Mouse (Mus musculus): Measurements from ENCODE around the gene Hist1h2ag.
"Not testable (repeated sequence)": the region's sequence is repeated elsewhere in the genome, so short reads cannot be mapped to it uniquely, and the experiment has no call there.

The Hist1h2ag gene

DNA sequence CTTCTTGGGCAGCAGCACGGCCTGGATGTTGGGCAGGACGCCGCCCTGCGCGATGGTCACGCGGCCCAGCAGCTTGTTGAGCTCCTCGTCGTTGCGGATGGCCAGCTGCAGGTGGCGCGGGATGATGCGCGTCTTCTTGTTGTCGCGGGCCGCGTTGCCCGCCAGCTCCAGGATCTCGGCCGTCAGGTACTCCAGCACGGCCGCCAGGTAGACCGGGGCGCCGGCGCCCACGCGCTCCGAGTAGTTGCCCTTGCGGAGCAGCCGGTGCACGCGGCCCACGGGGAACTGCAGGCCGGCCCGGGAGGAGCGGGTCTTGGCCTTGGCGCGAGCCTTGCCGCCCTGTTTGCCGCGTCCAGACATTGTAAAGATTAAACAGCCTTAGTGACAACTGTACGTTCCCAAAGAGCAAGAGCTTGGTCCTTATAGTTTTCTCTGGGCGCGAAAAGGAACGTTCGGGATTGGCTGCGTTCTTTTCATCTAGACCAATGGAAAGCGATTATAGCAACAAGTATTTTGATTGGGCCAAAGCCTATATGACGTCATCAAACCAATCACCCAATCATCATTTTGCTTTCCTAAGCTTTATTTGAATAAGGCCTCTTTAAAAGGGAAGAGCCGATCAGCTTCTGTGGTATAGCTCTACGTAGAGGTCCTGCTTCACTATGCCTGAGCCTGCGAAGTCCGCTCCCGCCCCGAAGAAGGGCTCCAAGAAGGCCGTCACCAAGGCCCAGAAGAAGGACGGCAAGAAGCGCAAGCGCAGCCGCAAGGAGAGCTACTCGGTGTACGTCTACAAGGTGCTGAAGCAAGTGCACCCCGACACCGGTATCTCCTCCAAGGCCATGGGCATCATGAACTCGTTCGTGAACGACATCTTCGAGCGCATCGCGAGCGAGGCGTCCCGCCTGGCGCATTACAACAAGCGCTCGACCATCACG lies at the start of gene Hist1h2ag, which contains the start of gene Hist1h2bj:
Hist1h2ag (minus strand) TSS at position 377 of the 935 bp plus-strand sequence.
Hist1h2bj (plus strand) TSS at position 647 of the 935 bp plus-strand sequence.
- DNase-seq (ENCODE audit: low read depth, low spot score), result peak; percentile 96

DNA sequence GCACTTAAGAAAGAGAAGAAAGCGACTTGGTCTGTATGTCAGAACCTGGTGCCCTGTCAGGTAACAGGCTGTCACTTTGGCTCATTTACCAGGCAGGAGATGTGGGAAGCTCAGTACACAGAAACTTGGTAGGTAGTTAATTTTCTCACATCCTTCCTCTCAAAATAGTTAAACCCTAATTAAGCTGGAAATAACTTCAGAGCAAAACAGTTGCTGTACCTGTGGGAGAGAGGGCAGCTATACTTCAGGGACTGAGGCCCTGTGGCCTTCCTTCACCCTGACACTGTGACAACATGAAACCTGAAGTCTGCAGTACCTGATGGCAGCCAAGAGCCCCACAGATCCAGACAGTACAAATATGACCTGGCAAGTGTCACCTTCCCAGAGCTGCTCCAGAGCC lies 41.4 kb upstream of the Hist1h2ag start, which contains the start of gene Vmn1r188:
Vmn1r188 (plus strand) TSS at position 301 of the 400 bp plus-strand sequence.
- DNase-seq (ENCODE audit: low read depth, low spot score), result not testable (repeated sequence)

DNA sequence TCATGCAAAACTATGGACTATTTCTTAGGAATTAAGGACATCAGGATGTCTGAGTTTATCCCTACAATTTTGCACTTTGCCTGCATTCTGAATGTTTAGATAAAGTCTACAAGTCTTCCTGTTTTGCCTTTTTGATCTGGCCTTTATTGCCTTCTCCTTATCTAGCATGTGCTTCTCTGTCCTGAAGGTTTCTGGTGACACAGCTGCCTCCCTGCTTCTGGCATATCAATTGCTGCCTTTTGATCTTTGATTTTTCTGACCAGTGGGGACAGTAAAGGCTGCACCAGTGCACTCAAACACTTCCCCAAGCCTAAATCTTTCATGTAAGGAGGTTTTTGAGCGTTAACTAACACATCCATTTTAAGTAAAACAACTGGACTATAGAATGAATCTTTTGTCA lies 20.7 kb upstream of the Hist1h2ag start:
- DNase-seq (ENCODE audit: low read depth, low spot score), result no peak

DNA sequence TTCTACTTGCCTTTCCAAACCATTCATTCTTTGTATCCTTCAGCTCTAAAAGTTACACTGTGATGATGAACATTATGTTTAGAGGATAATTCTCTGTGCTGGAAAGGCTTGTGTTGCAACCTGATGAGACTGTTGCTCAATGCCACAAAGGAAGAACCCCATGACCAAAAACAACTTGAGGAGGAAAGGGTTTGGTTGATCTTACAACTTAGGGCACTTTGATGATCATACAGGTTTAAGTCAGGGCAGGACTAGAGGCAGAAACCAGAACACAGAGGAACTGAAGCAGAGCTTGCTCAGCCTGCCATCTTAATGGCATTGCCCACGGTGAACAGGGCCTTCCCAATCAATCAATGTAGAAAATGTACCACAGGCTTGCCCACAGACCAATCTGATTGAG lies 18.7 kb upstream of the Hist1h2ag start:
- no peak for DNase-seq (ENCODE audit: low read depth, low spot score)

DNA sequence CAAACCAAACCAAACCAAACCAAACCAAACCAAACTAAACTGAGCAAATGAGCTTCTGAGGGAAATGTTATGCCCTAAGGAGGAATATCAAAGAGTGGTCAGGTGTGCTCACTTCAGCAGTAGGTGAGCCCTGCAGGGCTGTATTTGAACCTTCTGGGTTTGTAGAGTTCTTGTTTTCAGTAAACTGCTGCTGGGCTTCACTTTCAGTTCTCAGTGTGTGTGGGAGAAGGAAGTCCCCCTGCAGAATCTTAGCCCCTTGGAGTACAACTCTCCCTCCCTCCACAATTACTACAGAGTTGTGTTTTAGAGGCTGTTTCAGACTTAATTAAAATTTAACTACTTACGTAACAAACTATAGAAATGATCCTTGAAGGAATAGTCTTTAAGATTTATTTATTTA lies 11.0 kb upstream of the Hist1h2ag start:
- DNase-seq (ENCODE audit: low read depth, low spot score), result no peak

DNA sequence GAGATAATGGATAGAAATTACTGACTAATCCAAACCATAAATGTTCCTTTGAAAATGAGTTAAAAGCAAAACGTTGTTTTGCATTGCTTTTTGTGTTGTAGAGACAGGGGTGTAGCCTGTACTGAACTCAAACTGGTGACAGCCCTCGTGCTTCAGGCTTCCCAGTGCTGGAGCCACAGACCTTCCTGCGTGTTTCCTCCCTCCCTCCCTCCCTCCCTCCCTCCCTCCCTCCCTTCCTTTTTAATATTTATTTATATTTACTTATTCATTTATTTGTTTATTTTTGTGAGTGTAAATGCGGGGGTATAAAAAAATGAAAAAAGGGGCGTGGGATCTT lies 8.7 kb upstream of the Hist1h2ag start:
- no peak for DNase-seq (ENCODE audit: low read depth, low spot score)

DNA sequence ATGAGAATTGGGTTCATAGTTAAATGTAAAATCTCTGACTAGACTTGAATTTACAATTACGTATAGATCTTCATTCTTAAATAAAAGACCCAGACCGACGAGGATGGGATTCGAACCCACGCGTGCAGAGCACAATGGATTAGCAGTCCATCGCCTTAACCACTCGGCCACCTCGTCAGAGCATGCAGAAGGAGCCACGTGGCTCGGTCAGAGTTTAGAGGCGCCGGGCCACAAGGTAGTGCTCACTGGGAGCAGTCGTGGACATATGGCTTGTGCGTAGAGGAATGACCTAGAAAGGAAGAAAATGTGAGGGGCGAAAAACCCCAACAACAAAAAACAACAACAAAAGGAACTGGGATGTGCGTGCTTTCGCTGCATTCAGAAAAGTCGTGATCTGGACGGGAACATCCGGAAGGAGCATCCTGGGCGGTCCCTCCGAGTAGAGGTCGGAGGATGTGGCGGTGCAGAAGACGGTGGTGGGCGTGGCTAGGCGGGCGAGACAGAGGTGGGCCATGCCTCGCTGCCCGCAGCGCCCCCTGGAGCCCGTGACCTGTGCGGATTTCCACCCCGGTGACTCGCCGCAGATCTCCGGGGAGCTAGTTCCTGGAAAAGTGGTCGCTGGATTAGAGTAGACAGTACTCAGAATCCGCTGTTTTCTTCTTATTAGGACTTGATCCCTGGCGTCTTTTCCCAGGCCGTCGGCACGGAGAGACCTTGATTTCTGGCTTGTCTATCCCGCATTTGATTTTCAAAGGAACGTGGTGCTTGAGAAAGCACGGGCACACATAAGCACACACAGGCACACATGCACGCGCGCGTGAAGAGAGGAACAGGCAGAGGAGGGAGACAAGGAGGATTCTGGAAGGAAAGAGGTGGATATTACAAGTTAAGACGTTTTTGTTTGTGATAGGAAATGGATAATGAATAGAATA lies 8.1 kb upstream of the Hist1h2ag start:
- peak; percentile 66 for DNase-seq (ENCODE audit: low read depth, low spot score)

DNA sequence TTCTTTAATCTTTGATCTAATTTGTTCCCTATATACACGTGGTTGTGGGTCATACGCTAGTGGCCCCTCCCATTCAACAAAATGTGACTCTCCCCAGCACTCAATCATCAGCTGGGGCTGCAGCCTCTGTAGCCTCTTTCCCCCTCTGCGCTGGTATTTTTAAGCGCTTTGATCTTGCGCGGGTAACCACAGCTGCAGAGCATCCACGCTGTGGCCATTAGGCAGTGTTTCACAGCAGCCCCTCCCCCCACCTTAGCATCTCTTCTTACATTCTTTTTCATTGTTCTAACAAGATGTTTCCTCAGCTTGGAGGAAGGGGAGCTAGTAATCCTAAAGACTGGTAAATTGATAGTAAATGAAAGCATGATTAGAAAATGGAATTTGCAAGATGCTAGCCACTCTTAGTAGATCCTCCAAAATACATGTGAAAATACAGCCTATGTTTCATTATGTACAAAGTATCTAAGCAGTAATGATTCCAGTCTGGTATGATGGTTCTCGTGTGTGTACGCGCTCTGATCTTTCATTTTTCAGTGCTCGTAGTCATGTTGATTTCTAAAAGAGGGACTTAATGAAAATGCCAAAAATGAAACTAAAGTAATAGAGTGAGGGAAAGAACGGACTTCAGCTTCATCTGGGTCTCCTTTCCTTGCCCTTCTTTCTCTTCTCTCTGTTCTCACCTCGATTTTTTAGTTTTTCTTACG lies 7.1 kb upstream of the Hist1h2ag start:
- no peak for DNase-seq (ENCODE audit: low read depth, low spot score)

DNA sequence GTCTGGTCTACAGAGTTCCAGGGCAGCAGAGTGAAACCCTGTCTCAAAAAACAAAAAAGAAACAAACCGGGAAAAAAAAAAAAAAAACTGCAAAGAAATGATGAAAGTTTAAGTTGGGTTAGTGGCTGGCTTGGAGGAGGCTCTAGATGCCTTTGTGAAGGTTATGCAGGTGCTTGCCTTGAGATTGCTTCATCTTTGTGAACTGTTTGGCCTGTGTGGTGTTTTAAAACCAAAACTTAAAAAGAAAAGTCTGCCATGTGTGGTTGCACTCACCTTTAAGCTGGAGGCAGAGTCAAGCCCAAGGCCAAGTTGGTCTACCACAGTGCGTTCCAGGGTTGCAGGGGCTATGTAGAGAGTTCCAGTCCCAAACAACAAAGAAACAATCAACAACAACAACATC lies 6.3 kb upstream of the Hist1h2ag start:
- no peak for DNase-seq (ENCODE audit: low read depth, low spot score)

DNA sequence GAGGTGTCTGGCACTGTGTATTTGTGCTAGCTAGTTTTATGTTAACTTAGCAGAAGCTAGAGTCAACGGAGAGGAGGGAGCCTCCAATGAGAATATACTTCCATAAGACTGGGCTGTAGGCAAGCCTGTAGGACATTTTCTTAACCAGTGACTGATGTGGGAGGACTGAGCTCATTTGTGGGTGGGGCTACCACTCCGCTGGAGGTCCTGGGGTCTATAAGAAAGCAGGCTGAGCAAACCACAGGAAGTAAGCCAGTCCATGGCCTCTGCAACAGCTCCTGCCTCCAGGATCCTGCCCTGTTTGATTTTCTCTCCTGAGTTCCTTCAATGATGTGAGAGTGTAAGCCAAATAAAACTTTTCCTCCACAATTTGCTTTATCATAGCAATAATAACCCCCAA lies 2.6 kb upstream of the Hist1h2ag start:
- no peak for DNase-seq (ENCODE audit: low read depth, low spot score)

DNA sequence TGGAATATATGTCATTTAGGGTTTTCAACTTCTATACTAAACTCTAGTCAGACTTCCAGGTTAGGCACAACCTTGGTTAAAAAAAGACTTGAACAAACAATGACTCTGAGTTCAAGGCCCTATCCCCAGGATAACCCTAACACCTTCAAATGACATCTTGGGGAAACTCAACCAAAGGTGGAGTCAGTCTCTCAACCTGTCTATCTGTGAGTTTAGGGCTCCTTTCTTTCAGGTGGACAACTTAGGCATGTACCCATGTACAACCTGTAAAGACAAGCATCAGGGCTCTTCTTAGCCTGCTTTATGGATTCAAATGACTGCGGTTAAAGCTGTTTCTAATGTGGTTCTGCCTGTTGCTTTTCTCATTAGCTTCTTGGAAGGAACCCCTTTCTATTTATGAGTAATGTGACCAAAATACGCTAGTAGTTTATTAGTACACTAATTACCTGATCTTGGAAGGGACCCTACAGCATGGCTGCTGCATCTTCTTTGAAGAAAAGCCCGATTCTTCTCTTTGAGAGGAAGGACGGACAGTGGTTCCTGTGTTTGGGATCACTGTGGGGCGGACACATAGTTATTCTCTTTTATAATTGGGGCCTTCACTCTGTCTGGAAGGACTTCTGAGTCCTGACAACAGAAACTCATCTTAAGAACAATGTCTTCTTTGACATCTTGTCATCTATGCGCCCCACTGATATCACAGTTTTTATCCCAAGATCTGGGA lies 1.9 kb upstream of the Hist1h2ag start:
- no peak for DNase-seq (ENCODE audit: low read depth, low spot score)

DNA sequence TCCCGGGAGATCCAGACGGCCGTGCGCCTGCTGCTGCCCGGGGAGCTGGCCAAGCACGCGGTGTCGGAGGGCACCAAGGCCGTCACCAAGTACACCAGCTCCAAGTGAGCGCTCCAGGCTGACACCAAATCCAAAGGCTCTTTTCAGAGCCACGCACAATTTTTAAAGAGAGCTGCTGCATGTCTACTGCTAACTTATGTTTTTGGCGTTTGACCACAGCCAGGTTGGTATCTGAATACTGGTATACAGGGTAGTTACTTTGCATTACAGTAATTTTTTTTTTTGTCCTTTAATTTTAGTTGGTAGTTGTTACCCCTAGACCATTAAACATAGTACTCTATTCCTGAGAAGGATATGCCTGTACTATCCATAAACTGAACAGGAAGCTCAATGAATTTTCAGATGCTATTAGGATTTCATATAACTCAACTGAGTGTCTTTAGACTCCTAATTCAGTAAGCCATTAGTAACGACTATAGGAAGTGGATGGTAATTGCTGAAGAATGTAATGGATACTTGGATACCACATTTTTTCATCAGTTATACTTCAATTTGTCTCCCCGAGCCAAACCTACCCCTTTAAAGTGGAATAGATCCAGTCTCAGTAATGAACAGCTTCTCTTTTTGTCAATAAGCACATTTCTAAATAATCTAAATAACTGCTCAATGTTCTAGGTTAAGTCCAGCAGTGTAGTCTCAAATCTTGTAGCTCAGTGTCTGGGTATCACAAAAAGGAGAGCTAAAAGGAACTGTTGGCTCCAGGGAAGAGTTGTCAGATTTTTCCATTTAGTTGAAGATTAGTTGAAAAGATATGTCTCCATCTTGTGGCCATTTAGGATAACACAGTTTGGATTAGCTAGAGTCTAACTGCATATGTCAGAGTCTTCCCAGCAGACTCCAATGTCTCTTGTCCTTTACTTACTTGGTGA lies 1.0 kb upstream of the Hist1h2ag start:
- DNase-seq (ENCODE audit: low read depth, low spot score), result peak; percentile 33

DNA sequence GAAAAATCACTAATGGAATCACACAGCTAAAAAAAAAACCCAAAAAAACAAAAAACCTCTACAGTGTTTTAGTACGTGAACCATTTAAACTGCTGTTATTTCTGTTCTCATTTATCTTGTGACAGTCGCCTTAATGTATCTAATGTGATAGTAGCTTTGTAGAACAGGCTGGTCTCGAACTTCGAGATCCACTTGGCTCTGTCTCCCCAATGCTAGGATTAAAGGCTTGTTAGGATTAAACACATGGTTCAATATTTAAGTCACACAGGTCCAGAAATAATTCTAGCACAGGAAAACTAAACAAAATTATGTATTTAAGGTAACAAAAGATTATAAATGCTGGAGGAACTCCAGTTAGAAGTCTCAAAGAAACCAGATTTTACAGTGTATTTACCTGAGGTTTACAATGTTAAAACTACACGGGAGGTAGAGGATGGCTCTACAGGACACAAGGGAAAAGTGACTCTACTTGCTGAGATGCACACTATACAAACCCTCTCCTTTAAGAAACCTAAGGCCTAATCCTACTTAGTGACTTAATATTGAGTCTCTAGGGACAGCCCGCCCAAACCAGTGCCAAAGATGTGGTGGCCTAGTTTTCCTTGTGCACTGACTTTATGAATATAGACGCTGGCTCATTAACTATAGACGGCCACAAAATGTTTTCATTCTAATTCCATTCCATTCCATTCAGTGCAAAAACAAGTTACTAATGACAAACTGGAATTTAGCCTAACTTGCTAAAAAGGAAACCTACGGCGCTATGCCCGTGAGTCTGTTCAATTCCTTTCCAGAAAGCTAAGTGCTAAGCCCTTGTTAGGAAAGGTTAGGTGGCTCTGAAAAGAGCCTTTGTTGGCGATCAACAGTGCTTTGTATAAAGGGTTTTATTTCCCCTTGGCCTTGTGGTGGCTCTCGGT lies 835 bp downstream of the Hist1h2ag start:
- DNase-seq (ENCODE audit: low read depth, low spot score), result no peak

DNA sequence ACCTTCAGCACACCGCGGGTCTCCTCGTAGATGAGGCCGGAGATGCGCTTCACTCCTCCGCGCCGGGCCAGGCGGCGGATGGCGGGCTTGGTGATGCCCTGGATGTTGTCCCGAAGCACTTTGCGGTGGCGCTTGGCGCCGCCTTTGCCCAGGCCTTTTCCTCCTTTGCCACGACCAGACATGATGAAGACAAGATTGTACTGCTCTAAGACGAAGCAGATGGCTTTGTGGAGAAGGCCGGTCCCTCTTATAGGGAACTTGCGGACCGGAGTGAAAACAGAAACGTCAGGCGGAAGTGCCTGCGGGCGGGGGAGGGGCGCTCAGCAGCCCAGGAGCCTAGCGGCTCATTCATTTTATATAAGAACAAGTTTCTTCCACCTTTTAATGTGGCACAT lies 1.6 kb downstream of the Hist1h2ag start, which contains the start of gene Hist1h4i:
Hist1h4i (minus strand) TSS at position 221 of the 395 bp plus-strand sequence.
- peak; percentile 92 for DNase-seq (ENCODE audit: low read depth, low spot score)

DNA sequence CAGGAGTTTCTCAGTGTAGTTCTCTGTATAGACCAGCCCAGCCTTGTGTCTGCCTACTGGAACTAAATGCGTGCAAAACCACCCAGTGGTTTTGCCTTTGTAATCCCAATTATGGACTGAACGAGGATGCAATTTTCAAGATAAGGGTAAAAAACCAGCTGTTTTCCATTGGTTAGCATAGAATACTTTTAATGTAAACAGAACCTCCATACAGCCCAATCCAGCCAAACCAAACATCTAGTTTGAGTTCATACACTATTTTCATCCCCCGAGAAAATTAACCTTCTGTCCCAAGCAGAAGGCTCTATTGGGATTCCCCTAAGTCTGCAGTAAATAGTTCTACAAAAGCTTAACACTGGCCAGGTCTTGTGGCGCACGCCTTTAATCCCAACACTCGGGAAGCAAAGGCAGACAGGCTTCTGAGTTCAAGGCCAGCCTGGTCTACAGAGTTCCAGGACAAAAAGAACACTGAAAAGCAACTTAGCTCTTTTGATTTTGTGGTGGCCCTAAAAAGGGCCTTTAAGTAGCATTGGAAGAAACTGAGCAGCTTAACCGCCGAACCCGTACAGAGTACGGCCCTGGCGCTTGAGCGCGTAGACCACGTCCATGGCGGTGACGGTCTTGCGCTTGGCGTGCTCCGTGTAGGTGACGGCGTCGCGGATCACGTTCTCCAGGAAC lies 2.1 kb downstream of the Hist1h2ag start:
- DNase-seq (ENCODE audit: low read depth, low spot score), result no peak

DNA sequence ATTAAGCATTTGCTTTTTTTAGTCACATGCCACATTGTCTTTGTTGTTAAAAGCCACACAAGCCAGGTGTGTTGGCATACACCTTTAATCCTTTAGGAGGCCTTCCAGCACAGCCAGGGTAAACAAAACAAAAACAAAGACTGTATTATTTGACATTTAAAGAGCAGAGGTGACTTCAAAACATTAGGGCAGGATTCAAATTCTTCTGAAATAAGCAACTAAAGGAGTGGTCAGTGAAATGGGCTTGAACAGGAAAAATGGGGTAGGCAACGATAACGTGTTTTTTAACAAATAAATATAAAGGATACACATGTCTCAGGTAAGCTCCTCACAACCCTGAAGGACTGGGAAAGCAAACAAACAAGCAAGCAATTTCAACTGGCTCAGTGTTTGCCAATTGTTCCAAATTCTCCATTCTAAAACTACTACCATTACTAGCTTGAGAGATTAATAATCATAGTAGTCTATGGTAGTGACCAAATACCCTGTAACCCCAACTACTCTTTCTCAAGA lies 2.7 kb downstream of the Hist1h2ag start:
- no peak for DNase-seq (ENCODE audit: low read depth, low spot score)

DNA sequence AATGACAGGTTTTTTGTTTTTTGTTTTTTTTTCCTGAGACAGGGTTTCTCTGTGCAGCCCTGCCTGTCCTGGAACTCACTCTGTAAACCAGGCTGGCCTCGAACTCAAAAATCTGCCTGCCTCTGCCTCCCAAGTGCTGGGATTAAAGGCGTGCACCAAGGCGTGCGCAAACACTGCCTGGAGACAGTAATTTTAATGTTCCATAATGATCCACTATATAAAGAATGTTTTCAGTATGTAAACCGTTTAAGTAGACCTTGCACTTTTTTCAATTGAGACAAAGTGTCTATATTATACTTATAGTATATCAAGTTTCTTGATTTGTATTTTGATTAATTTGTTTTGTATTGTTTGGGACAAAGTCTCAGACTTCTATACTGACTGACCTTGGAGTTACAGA lies 3.4 kb downstream of the Hist1h2ag start:
- no peak for DNase-seq (ENCODE audit: low read depth, low spot score)

DNA sequence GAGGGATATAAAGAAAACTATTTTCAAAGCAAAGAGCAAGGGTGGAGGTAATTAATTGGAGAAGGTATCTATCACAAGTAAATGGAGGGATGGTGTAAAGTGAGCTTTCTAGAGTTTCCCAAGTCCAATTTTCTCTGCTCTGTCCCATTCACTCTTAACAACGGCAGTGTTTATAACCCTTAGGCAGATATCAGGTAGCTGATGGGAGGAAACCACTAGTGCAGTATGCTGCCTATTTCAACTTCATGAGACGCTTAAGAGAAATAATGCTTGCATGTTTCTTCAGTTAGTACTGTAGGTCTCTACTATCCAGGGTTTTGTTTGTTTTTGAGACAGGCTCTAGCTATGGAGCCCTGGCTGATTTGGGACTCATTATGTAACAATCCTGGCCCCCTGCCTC lies 5.3 kb downstream of the Hist1h2ag start:
- no peak for DNase-seq (ENCODE audit: low read depth, low spot score)
